Mouse (Mus musculus) frontal cortex, postnatal 36 days (tissue): Measurements from ENCODE around the gene Tmed8.
"Not testable (repeated sequence)": the region's sequence is repeated elsewhere in the genome, so short reads cannot be mapped to it uniquely, and the experiment has no call there.

Experiments
- DNase-seq, 2 experiments: peaks; one replicate each; pipeline ENCODE4 v3.0.0; 2022; ENCODE audit warnings: low spot score in 2 of 2

Gene Tmed8

DNA sequence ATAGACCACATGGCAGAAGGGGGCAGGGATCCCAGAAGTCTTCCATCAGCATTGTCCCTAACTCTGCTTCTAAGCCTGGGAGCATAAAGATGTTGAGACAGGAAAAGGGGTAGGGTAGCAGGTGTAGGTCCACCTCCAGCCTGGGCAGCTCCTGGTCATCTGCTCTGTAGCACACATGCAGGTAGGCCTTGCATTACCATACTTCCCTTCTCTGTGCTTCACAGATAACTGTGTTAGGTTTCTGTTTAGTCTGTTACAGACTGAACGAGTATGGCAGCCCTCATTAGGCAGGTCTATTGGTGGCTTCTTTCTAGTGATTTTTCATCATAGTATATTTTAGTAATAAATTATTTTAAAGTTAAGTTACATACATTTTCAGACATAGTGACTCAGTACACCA lies 39.9 kb downstream of the Tmed8 start:
- DNase-seq = no peak

DNA sequence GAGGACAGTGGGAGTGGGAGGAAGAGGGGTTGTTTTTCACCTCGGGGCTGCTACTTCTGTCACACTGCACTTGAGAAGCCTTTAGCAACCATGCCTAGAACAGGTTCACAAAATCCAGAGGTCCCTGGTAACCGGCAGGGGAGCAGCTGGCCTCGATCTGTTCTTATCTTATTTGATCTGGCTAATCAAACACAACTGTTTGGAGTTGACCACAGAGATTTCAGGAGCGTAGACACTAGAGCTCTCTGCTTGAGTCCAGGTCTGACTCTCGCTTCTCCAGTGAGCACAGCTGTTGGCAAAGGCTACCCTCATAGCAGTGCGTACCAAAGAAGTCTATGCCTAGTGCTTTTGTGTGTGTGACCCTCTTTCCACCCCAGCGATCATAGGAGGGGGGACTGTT lies 42.2 kb downstream of the Tmed8 start:
- DNase-seq = no peak

DNA sequence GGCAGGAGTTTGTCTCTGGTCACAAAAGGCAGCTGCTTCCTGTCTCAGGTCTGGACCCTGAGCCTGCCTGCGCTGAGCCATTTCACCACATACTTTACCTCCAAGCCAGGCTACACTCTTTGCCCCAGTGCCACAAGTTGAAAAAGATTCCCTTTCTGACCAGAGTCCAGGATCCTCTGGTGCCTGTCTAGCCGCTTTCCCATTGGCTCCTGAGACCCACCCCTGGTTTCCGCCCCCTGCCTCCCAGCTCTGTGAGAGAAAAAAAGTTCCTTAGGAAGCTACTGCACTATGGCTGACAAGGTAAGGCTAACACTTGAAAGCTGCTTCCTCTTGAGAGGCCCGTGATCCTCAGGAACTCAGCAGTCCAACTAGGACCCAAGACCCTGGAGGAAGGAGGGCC lies 42.9 kb downstream of the Tmed8 start:
- DNase-seq = no peak

DNA sequence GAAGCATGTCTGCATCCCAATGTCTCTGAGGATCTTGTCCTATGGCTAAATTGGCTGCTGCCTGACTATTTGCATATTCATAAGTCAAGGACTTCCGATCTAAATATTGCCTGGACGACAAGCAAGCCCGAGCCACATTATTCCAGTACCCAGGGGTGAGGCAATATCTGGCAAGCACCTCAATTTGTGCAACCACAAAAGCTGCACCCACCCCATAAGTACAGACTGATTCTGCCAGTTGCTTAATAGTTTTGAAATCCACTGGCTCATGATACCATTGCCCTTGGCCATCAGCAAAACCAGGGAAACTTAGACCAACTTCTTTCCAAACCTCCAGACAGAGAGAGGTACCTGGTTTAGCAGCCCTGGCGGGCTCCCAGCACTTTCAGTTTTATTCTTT lies 45.8 kb downstream of the Tmed8 start:
- not testable (repeated sequence) for DNase-seq

DNA sequence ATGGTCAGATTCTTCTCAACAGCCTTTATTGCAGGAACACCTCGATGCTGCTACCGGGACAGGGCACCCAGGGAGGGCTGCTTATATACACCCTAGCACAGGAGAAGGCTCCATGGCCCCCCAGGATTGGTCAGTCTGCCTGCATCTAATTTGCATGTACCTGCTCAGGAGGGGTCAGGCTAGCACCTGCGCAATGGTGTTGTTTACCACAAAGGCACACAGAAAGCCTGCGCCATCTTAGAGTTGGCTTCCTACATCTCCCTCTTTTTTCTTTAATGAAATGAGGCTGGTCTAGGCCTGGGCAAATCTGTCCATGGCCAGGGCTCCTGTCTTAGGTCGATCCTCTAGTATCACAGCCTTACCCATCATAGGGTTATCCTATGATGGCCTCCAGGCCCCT lies 50.8 kb downstream of the Tmed8 start:
- DNase-seq = no peak

DNA sequence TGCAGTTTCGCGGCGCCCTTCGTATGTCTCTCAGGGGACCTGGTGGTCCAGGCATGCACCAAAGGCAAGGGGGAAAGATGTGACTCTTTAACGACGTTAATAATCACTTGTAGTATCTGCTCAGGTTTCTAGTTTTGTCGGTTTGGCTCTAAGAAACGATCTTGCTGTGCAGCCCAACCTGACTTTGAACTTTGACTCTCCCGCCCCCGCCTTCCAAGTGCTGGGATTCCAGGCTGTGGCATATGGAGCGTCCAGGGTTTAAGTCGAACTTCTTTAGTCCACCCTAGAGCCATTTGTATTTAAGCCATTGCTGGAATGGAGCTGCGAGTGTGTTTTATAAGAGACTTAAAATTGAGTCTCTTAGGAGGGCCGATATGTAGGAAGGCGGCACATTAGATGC lies 52.1 kb downstream of the Tmed8 start:
- DNase-seq = no peak

DNA sequence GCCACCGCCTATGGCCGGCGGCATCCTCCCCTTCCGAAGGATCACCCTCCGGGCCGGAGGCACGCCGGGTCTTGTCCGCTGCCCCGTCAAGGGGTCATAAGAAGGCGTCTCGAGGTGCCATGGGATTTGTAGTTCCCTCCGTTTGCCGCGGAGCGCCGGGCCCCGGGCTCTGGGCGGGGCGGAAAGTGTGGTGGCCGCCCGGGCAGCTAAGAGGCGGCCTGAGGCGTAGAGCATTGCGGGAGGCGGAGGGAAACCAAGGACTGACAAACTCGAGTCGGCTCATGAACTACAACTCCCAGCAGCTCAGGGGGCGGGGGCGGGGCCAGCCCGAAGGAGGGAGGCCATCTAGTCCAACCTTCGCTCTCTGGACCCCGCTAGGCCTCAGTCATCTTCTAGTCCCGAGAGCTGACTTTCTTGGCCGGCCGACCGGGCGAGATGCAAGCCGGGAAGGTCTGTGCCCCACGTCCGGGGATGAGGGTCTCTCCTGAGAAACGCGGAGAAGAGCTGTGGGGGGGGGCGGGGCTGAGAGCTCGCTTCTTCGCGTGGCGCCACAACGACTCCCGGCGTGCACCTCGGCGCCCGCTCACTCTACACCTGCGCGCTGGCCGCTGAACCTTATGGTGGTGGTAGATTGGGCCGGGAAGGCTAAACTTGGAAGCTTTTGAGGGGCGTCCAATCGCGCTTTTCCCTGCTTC lies 52.7 kb downstream of the Tmed8 start, which contains the start of gene Pomt2:
TSS of gene Pomt2 (minus strand) at position 574 of the 695 bp plus-strand sequence.
- peak; percentile 92 to 95 for DNase-seq

DNA sequence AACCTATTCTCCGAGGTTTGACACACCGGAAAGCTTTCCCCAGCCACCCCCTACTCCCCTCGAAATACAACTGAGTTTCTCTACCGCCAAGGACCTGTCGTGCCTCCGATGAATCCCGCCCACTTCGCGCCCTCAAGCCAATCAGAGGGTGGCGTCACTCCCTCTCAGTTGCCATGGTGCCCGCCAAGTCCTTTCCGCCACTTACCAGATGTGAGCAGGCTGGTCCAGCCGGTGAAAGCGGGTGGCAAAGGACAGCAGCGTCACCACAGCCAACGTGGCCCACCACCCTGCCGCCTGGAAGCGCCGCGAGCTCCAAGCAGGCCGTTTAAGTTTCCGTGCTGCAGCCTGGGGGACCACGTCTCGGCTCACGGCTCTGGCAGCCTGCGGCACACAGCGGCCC lies 53.3 kb downstream of the Tmed8 start, which contains the start of gene Gstz1:
TSS of gene Gstz1 (plus strand) at position 200 of the 400 bp plus-strand sequence.
- peak; percentile 88 to 89 for DNase-seq

DNA sequence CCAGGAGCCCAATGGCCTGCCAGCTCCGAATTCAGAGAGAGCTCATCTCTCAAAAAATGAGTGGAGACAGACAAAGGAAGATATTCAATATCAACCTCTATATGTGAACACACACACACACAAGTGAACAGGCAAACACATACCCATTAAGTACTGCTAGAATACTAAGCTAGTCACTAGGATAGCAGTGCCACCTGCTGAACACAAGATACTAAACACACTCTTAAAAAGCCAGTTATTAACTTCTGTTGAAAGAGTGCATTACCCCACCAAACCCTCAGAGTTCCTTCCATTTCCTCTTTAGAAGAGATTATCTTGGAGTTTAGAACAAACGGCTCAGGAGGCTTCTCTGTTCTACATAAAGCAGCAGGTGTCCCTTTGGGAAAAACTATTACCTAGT lies 58.1 kb downstream of the Tmed8 start:
- DNase-seq = no peak

DNA sequence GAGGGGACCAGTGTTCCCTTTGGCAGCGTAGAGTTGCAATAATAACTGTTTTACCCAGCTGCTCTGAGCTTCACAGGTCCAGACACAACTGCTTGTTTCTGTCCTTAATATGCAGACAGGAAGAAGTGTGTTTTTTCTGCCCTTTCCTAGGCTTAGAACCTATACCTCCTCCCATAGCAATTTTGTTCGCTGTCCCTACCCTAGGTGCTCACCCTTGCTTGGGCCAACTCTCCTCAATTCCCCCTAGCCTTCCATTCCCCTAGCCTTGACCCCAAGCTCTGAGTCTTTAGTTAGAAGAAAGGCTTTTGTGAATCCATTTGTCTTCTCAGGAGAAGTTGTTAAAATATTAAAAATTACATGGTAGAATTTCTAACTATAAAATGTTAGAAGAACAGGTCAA lies 61.5 kb downstream of the Tmed8 start:
- no peak for DNase-seq

DNA sequence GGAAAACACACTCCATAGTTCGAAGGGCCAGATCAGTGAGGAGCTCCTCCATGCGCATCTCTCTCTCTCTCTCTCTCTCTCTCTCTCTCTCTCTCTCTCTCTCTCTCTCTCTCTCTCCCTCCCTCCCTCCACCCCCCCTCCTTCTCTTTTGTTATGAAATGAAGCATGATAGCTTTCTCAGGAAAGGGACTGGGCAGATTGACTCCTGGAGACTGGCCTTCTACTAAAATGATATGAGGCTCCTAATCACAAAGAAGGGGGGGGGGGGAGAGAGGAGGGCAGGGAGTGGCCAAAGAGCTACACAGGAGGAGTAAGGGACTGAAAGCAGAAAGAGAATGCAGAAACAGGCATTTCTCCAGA lies 61.9 kb downstream of the Tmed8 start:
- DNase-seq = no peak

DNA sequence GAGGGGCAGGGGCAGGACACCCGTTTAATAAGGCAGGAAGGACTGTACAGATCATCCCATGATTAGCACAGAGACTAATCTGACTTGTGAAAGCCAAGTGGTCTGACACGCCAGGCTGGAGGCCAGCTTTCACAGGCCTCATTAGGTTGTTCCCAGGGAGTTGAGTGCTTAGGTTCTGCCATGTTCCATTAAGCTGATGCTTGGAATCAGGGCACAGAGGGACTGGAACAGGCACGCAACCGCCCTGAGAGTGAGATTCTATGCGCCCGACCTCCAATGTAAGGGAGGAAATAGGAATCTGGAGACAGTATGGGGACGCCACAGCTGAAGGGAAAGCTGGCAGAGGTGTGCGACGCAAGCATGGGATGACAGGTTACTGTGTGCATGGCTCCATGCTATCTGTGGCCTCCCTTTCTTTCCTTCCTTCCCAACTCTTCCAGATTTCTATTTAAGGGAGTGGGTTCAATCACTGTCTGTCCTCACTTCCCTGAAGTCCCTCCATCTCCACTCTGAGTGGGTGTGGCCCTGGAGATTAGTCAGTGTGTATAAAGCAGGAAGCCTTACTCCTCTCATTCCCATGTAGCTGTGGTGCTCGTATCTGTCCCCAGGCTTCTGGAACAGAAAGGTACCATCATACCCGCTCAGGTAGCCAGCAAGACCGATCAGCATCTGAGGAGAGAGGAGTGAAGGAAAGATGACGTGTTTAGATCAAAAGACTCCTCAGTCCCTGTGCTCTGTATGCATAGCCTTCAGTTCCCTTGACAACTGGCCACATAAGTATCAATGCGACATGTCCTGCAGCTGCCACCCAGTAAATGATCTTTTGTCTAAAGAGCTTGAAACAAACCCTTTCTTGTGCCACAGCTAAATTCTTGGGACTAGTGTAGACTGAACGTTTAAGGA lies 62.6 kb downstream of the Tmed8 start:
- no peak for DNase-seq

DNA sequence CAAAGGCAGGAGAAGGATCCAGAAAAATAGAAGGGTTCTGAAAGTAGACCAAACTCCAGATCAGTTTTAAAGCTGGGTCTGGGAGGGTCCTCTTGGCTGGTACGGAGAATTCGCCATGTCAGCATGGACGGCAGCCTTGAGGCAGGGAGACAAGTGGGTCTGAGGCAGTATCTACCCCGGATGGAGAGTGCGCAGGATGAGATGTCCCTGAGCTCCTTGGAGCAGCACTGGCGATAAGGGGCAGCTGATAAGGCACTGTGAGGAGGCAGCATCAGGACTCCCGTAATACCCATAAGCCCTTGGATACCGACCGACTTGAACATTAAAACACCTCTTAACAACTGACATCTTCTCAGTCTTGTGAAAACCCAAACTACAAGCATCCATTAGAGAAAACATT lies 67.5 kb downstream of the Tmed8 start:
- no peak for DNase-seq

DNA sequence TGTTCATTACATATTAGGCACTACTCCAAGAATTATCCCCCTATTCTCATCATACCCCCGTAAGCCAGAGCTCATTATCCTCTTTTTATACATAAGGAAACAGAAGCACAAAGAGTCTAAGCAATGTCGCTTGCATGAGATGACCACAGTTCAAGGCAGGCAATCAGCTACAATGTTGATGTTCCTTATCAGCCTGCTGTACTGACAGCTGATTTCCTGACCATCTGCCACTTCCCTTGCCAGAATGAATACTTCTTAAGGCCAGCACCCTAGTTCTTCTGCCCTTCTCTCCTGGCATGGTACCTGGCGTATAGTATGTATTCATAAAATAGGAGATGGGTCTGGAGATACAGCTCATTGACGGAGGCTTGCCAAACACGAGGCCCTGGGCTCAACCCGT lies 68.0 kb downstream of the Tmed8 start:
- no peak for DNase-seq

DNA sequence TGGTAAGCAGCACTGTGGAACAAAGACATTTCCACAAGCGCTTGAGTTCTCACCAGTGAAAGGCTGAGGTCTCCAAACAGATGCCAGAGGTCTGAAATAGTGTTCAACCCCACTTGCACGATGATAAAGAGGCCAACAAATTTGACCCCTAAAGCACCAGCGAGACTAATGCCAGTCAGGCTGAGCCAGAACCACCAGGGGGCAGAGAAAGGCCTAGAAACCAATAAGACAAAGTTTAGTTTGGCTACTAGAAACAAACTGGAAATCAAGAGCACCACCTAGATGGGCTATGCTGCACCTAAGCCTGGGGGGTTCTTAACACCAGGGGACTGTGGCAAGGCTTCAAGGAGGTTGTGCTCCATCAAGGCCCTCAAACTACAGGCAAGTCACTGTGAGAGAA lies 68.6 kb downstream of the Tmed8 start:
- DNase-seq = no peak

DNA sequence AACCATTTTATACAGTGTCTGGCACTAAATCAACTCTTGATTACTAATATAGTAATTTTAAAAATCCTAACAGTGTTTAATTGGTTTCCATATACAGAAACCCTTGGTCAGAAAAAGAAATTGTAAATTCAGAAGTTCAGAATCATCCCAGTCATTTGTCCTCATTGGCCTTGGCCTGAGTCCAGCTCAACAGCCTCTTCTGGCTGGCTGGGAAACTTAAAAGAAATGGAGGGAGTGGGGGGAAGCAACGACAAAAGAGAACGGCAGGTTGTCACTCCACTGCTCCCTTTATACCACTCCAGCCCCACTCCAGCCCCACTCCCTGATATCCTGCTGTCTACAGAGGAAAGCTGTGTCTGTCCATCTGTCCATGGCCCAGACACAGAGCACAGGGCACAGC lies 69.1 kb downstream of the Tmed8 start:
- no peak for DNase-seq

DNA sequence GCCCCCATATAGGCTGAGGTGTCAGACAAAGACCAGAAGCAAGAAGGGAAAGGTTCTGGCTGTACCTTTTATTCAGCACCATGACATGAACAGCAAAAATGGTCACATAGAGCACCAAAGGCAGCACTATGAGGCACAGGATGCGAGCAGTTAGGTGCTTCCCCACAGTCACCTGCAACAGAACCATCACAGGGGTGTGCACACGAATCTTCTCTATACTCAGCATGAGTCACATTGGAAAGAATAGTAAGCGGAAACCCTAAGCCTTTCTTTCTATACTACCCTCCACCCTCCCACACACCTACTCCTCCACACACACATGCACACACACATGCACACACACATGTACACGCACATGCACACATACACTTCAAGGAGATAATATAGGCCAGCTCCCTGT lies 70.0 kb downstream of the Tmed8 start:
- DNase-seq = no peak

DNA sequence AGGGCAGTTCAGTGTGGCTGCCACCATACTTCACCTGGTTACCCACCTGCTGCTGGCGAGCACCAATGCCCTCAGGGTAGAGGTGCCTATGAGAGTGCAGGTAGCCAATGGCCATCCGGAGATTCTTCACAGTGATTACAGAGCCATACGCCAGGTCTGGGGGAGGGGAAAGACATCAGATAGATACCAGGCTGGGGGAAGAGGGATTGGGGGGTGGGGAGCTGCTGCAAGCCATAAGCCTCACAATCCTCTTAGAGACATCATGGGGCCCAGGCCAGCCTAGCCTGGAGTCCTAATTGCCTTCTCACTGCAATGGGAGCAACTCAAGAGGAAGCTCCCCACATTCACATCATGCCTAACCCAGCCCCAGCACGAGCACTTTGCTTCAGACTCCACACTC lies 73.0 kb downstream of the Tmed8 start:
- DNase-seq = no peak

DNA sequence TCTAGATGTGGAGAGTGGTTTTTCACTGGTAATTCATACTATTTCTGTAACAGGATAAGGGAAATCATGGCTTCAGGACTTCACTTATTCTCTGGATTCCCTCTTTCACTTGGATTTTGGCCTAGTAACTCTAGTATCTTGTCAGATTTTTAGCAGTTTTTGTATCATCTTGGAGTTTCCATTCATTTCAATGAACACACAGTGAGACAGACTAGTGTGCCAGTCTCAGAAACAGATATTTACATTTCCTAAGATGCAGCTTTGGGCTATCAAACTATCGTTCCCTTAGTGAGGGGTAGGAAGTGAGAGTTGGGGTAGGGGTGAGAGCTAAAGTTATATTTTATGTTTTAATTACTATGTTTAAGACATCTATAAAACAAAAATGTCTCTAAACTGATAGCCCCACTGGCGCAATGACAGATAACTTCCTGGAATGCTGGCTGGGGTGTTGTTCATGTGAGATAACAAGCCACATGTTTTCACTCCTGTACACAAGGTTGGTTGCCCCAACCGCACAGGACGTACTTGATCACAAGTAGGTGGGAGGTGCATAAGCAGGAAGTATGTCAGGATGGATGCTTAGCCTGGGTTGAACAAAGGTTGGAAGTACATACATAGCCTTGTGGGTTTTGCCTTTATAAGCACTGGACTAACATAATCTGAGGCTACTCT lies 78.2 kb downstream of the Tmed8 start:
- DNase-seq = no peak
